Mouse (Mus musculus): ENCODE results near the gene Ric3. TPM values are rescaled to one million over a fixed set of nuclear protein-coding genes. Genes with fewer than 3 reads are reported as not detected.

Gene Ric3
- polyA plus RNA-seq, 1 experiment = 0.31 TPM

GRCm38 (mm10) chr7:108985934-108986708 is 97.0 kb downstream of the Ric3 start:
- Histone ChIP-seq H3K27me3 (replicated peaks) (peaks cover 2% of the 10 kb centered on the region), H3K36me3 (replicated peaks; ENCODE audit: low read length) (no peaks in the 10 kb centered on the region), H3K4me1 (no peaks in the 10 kb centered on the region), H3K4me3 (replicated peaks) (no peak overlapping the region), H3K9me3 (no peaks in the 10 kb centered on the region)
- no peak for TF ChIP-seq GATA1 (IDR thresholded peaks at IDR 0.05; ENCODE audit: borderline replicate concordance, low read length)
- TF ChIP-seq FLI1 (IDR thresholded peaks at IDR 0.05; ENCODE audit: low read length) = no peak

Other genes with a start within 250 kb of the Ric3 start
- not detected in 2 replicates for gene Olfr516, start 232.8 kb downstream of the Ric3 start, polyA plus RNA-seq (2012; ENCODE audit: insufficient read depth, low replicate concordance)
- not detected in 2 replicates for gene Olfr517, start 211.0 kb downstream of the Ric3 start, polyA plus RNA-seq (2012; ENCODE audit: insufficient read depth, low replicate concordance)
- gene Olfr518, start 198.3 kb downstream of the Ric3 start, polyA plus RNA-seq (2012; ENCODE audit: insufficient read depth, low replicate concordance) = 0.12 TPM in 1 of 2 replicates, not detected in the other
- gene Olfr519, start 188.9 kb downstream of the Ric3 start, polyA plus RNA-seq (2012; ENCODE audit: insufficient read depth, low replicate concordance) = not detected in 2 replicates
- 0.04 TPM in 1 of 2 replicates, not detected in the other for gene Nlrp10, start 153.2 kb downstream of the Ric3 start, polyA plus RNA-seq (2012; ENCODE audit: insufficient read depth, low replicate concordance)
- 351 and 1,291 TPM in 2 replicates for gene Eif3f, start 148.9 kb downstream of the Ric3 start, polyA plus RNA-seq (2012; ENCODE audit: insufficient read depth, low replicate concordance)
- 0.83 TPM in 1 of 2 replicates, not detected in the other for gene Tub, start 133.0 kb downstream of the Ric3 start, polyA plus RNA-seq (2012; ENCODE audit: insufficient read depth, low replicate concordance)
- gene Lmo1, start 91.9 kb upstream of the Ric3 start, polyA plus RNA-seq (2012; ENCODE audit: insufficient read depth, low replicate concordance) = 0.58 TPM in 1 of 2 replicates, not detected in the other

All from megakaryocyte, embryonic 14.5 days (primary cell).